Mouse (Mus musculus) thymus, postnatal 0 days (tissue): ENCODE results near the gene Osbpl10. TPM values are rescaled to one million over a fixed set of nuclear protein-coding genes. Genes with fewer than 3 reads are reported as not detected.
"Not testable (repeated sequence)": the region's sequence is repeated elsewhere in the genome, so short reads cannot be mapped to it uniquely, and the experiment has no call there.

ENCODE experiments used
- DNase-seq: peaks from one replicate; pipeline ENCODE4 v3.0.0-alpha.2; 2015; ENCODE audit warnings: low spot score
- polyA plus RNA-seq: library from polyadenylated mRNA; unstranded; fragments of >200 nt; fragmentation: Nextera tagmentation; extraction: Ambion mirVana; gene quantifications from 2 replicates; pipeline ENCODE4 v1.2.1, GENCODE M21; 2015

The Osbpl10 gene
- 20.2 and 21.7 TPM in 2 replicates for polyA plus RNA-seq

GRCm38 (mm10) chr9:114978281-114979111 is at the start of gene Osbpl10:
Gene Osbpl10, plus strand, starts transcription at chr9:114978569.
- DNase-seq: peak; percentile 8

- DNase-seq: no peak
Measured at GRCm38 (mm10) chr9:114930464-114931090, 47.8 kb upstream of the Osbpl10 start.

- DNase-seq: no peak
Measured at GRCm38 (mm10) chr9:114932607-114933006, 45.8 kb upstream of the Osbpl10 start.

- DNase-seq: peak; percentile 43
Measured at GRCm38 (mm10) chr9:114933037-114933722, 45.2 kb upstream of the Osbpl10 start.

GRCm38 (mm10) chr9:114933723-114934171 is 44.6 kb upstream of the Osbpl10 start, which contains the start of gene Gpd1l:
Gene Gpd1l, minus strand, starts transcription at chr9:114933987.
- DNase-seq: peak; percentile 77

- DNase-seq: peak; percentile 39
Measured at GRCm38 (mm10) chr9:114934231-114934630, 44.1 kb upstream of the Osbpl10 start.

GRCm38 (mm10) chr9:114935321-114935720 is 43.0 kb upstream of the Osbpl10 start:
- DNase-seq: no peak

GRCm38 (mm10) chr9:114936687-114937086 is 41.7 kb upstream of the Osbpl10 start:
- DNase-seq: no peak

GRCm38 (mm10) chr9:114944642-114945041 is 33.7 kb upstream of the Osbpl10 start:
- DNase-seq: no peak

GRCm38 (mm10) chr9:114945576-114945975 is 32.8 kb upstream of the Osbpl10 start:
- no peak for DNase-seq

- no peak for DNase-seq
Measured at GRCm38 (mm10) chr9:114948395-114948794, 30.0 kb upstream of the Osbpl10 start.

- peak; percentile 39 for DNase-seq
Measured at GRCm38 (mm10) chr9:114952866-114953265, 25.5 kb upstream of the Osbpl10 start.

GRCm38 (mm10) chr9:114955340-114955739 is 23.0 kb upstream of the Osbpl10 start:
- DNase-seq: no peak

- peak; percentile 50 for DNase-seq
Measured at GRCm38 (mm10) chr9:114956945-114957344, 21.4 kb upstream of the Osbpl10 start.

- no peak for DNase-seq
Measured at GRCm38 (mm10) chr9:114960043-114960789, 18.2 kb upstream of the Osbpl10 start.

GRCm38 (mm10) chr9:114960844-114961243 is 17.5 kb upstream of the Osbpl10 start:
- DNase-seq: no peak

GRCm38 (mm10) chr9:114964093-114964492 is 14.3 kb upstream of the Osbpl10 start:
- DNase-seq: no peak

GRCm38 (mm10) chr9:114966286-114966685 is 12.1 kb upstream of the Osbpl10 start:
- DNase-seq: not testable (repeated sequence)

- no peak for DNase-seq
Measured at GRCm38 (mm10) chr9:114977461-114978280, 698 bp upstream of the Osbpl10 start.

- no peak for DNase-seq
Measured at GRCm38 (mm10) chr9:114979969-114980368, 1.6 kb downstream of the Osbpl10 start.
